Mouse (Mus musculus) adrenal gland, postnatal 14 days (tissue): Measurements from ENCODE around the gene Serpinb9. TPM values are rescaled to one million over a fixed set of nuclear protein-coding genes. Genes with fewer than 3 reads are reported as not detected.

Source experiments
- DNase-seq: peaks from one replicate; pipeline ENCODE4 v3.0.0; 2021; ENCODE audit warnings: mixed read lengths
- long read RNA-seq, 2 experiments: library from polyadenylated mRNA; stranded (forward); transcript quantifications; one replicate each; pipeline ENCODE4 v2.0.0; 2021
- total RNA-seq: library from RNA; stranded (reverse); gene quantifications from 2 replicates; pipeline ENCODE4 v1.2.3, GENCODE M21; 2021

The Serpinb9 gene
- 14.4 and 16.1 TPM in 2 replicates for total RNA-seq
- long read RNA-seq, experiment 1, transcript Serpinb9-201 (7 exons, 3,397 nt), result major isoform, 23 of 28 reads
- long read RNA-seq, experiment 1, partial matches to known transcripts, result 3 of 28 reads
- long read RNA-seq, experiment 1, other reads (novel, unspliced or antisense), result 2 of 28 reads
- long read RNA-seq, experiment 2, transcript Serpinb9-201 (7 exons, 3,397 nt), result major isoform, 11 of 14 reads
- long read RNA-seq, experiment 2, partial matches to known transcripts, result 0 of 14 reads
- long read RNA-seq, experiment 2, other reads (novel, unspliced or antisense), result 3 of 14 reads

DNA sequence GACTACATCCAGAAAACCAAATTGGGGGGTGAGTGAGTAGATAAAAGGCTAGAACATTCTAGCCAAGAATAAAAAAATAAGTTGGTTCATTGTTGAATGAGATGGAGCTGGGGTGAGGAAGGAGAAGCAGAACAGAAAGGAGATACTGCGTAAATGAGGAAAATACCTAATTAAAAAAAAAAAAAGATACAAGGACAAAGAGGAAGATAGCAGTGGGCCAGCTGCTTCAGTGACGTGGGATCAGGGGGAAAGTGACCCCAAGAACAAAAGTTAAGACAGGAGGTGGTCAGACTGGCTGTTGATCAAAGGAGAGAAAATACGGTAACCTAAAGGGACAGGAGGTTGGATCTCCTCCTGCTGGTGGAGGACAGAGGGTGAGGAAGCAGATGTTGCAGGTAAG lies at the start of gene Serpinb9:
Gene Serpinb9, plus strand, starts transcription at position 301 of the 400 bp plus-strand sequence.
- DNase-seq, result no peak

DNA sequence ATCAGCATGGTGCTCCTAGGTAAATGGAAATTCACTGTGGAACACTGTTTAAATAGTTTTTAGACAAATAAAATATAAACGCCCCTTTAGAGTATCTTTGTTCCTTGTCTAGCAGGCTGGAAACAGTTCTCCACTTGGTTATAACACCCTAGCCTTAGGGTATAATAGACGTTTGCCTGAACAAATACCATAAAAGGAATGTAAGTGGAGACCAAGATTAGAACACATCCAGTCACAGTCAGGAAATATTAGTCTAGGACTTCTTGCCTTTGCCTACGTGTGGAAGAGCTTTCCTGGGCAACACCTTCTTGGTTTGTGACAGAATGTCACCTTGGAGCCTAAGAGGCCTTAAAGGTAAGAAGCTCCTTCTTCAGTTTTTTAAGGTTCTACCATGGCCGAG lies 46.5 kb upstream of the Serpinb9 start:
- no peak for DNase-seq

DNA sequence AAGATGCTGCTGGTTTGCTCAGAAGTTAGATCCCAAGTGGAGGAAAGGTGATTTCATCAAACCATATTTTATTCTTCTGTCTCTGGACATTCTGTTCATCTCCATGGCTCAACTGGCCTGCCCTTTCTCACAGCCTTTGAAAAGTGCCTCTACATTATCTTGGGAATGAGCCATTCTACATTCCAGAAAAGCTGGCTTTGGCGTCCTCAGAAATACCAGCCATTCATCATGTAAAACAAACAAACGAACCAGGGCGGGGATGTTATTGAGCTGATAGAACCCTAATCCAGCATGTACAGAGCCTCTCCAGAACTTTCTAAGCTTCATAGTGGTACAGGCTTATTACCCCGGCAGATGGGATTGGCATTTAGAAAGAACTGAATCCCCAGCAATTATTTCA lies 45.1 kb upstream of the Serpinb9 start:
- peak; percentile 30 for DNase-seq

DNA sequence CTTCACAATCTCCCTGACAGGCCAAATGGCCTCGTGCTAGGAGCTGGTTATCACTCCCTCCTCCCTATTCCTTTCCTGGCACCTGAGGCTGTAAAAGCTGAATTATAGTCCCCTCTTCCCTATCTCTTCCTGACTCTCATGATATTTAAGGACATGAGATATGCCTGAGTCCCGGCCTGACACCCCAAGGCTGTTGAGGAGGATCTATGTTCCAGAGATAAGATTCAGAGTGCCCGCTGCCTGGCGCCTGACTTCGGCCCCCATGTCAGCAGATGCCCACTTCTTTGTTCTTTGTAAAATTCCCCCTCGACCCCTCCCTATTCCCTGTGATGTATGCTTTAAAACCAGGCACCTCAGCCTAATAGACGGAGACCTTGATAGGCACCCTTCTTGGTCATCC lies 44.5 kb upstream of the Serpinb9 start:
- peak; percentile 73 for DNase-seq

DNA sequence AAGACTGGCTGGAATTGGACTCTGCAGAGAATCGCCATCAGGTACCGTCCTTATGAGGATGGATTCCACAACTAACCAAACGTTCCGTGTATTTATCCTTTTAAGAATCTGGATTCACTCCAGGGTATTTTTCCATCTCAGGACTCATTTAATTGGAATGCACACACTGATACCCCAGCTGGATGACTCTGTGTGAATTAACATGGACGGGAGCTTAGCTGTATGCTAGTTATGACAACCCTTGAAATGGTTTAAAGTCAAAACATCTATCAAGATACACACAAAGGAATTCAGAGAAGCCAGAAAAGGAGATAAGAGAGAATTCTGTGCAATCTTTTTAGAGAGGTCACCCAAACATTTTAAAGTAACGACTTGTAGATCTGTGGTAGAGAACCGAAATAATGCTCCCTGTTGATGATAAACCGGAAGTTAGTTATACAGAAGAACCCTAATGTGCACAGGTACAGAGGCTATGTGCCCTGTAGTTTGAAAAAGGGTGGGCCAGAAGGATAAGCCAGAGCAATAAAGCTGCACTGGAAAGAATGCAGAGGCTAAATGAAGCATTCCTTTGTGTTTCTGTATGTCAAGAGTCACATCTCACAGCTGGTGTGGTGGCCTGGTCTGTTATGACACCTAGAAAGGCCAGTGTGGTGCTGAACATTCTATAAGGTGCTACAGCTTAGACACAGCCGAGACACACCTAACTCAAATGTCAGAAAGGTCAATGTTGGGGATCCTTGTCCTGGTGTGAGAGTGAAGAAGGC lies 38.9 kb upstream of the Serpinb9 start:
- no peak for DNase-seq

DNA sequence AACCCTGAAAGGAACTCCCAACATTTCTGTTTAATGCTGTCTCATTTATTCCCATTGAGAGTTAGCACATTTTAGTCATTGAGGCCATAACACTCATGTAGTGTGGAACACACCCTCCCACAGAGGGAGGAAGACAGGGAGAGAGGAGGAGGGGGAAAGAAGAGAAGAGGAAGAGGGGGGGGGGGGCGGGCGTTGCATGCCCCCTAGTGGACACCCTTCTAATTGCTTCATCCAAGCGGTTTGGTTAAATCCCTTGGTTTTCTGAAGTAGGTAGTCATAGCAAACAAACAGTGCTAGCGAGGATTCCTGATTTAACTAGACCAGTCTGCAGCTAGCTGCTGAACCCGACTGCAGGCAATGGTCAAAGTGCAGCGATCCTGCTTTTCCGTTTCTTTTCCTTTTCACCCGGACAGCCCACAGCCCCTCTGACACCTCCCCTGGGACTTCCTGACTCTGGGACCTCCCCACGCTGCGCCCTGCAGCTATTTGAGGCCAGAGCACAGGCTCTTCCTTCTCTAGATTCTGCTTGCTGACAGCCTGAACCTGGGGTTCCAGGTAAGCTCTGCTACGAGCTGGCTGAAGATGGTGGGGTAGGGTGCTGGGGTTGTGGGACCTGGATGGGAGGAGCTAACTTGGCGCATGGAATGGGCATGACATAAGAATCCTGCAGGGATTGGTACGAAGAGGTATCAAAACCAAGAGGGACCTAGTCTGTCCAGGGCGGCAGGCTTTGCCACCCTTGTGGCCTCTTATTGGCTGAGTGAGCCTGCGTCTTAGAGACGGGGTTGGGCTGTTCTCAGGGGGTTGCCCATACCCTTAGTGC lies 37.9 kb upstream of the Serpinb9 start, which contains the start of gene Serpinb6b:
Gene Serpinb6b, plus strand, starts transcription at position 221 of the 823 bp plus-strand sequence.
- DNase-seq, result peak; percentile 66

DNA sequence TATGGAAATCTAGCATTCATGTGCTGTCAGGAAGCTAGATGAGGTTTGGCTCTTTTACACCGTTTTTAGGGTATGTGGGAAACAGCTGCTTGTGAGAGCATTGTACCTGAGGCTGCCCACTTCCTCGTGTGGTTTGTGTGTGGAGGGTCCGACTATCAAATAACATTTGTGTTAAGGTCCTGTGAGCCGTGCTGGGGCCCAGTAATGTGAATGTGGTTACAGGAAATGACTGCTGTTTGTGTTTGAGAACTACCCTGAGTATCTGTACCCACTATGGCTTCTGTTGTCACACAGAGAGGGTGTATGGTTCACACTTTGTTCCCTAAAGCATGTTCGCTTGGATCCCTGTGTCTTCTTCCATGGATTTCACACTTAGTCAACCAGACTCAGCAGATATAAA lies 36.9 kb upstream of the Serpinb9 start:
- no peak for DNase-seq

DNA sequence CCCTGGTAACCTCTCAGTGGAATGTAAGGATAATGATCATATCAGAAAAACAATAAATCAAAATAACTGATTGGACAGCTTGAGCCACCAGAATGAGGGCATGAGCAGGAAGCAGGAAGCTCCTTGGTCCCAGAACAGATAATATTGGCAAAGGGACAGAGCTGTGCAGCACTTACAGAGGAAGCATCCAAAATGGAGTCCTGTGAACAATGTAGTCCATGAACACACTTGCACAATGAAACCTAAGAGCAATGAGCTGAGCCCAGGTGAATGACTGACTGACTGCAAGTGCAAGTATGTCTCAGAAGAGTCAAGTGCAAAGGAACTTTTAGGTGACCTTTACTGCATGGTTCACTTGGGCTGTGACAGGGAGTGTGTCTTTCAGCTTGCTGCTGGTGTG lies 35.8 kb upstream of the Serpinb9 start:
- no peak for DNase-seq

DNA sequence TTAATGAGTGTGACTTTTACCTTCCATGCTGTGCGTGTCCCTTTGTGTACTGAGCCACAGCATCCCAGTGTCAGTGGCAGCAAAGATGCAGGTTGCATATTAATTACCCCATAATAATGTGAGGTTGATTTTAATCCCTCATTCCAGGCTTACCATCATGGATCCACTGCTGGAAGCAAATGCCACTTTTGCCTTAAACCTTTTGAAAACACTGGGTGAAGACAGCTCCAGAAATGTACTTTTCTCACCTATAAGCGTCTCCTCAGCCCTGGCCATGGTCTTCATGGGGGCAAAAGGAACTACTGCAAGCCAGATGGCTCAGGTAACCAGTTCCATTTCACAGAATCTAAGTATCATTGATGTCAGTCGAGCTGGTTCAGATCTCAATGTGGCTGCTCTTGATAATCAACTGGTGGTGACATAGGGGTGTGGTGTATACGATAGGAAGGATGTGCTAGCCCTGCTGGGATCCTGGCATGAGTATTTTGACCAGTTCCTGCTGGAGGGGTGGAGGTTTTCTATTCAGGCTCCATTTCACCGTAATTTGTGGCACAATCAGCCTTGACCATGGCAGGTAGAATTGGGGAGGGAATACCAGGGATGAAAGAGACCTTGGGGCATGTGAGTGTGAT lies 34.6 kb upstream of the Serpinb9 start:
- DNase-seq, result no peak

DNA sequence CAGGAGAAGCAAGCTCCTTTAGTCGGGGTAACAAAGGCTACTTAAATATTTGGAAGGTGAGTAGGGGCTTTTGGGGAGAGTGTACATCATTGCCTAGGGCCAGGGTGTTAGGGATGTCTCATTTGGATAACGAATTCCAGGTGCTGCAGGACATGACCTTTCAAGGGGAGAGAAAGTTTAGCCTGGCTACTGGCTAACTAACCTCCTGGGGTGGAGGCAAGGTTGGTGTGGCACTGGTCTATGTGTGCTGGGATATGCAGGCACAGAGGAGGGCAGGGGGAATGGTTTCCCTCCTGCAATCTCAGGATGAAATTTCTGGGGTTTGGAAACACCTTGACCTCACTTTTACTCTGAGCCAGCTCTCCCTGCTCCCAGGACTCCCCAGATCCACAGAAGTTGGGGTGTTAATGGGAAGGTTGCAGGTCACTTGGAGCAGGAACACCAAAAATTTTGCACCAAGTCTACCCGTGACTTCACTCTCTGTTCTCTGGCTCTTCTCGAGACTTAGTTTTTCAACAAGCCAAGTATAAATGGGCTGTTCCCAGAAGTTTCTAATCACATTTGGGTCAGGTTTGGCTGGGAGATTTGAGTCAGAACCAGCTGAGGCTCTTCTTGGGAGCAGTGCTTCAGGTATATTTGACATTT lies 33.9 kb upstream of the Serpinb9 start:
- no peak for DNase-seq

DNA sequence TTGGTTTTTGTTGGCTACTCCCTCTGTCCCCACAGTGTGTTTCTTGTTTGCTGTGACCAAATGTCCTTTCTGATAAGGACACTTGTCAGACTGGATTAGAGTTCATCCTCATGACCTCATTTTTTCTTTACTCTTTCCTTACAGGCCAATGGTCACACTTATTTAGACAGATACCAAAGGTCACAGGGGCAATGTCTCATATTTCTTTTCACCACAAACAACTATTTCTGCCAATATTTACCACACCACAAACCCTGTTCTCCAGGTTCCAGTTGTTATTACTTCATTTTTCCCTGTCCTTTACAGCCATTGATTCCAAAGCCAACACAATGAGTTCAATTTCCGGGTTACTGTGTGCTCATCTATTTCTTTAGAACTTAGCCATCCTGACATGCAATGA lies 33.4 kb upstream of the Serpinb9 start:
- DNase-seq, result no peak

DNA sequence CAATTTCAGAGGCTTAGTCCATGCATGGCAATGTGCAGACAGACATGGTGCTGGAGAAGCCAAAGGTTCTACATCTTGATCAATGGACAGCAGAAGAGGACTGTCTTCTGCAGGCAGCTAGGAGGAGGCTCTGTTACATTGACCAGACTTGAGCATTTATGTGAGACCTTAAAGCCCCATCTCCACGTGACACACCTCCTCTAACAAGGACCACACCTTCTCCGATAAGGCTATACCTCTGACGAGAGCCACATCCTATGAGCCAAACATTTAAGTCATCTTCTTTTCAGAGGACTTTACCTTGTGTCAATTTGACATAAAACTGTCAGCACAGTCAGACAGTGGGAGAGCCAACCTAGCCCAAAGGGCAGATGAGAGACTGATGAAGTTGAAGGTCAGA lies 32.3 kb upstream of the Serpinb9 start:
- DNase-seq, result no peak

DNA sequence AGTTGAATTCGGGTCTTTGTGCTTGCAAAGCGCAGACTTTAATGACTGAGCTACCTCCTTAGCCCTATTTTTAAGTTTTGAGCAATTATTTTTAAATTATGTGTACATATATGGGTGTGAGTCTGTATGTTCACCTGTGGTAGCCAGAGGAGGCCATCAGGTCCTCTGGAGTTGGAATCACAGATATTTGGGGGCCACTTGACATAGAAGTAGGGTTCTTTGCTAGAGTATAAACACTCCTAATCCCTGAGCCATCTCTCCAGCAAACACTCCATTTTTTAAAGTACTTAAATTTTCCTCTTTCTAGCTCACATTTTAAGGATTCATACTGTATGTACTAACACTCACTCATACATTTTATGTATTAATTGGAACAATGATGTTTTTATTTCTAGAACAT lies 28.8 kb upstream of the Serpinb9 start:
- no peak for DNase-seq

DNA sequence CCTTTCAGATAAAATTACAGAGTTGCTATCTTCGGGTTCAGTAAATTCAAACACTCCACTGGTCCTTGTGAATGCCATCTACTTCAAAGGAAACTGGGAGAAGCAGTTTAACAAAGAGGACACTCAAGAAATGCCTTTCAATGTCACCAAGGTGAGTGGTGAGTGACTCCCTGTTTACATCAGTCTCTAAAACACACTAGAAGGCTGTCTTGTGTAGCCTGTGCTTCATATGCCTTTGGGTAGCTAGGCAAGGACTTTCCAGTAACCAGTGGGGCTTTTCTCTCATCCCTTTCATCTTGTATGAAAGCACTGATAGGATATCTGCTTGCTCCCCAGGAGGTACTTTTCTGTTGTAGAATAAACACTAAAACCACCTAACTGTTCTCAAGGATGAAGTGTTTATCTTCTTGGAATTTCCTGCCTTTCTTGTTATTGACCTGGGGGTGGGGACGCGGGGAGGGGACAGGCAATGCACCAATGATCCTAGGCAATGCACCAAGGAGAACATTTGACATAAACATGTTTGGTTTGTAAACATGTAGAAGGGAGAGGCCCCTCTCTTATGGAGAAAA lies 28.1 kb upstream of the Serpinb9 start:
- no peak for DNase-seq

DNA sequence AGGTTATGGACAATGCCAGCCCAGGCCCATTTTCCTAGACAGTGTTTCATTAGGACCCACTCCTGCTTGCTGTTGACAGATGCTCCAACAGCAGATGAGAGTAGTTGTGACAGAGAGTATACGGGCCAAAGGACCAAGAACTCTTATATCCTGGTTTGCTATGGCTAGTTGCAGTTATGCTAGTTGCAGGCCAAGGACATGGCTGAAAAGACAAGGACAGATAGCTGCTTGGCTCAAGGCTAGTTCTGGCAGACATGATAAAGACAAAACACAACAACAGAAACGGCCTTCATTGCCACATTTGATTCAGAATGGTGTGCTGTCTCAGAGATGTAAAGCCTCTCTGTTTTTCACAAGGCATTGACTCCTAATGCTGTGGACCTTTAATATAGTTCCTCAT lies 27.3 kb upstream of the Serpinb9 start:
- DNase-seq, result peak; percentile 56

DNA sequence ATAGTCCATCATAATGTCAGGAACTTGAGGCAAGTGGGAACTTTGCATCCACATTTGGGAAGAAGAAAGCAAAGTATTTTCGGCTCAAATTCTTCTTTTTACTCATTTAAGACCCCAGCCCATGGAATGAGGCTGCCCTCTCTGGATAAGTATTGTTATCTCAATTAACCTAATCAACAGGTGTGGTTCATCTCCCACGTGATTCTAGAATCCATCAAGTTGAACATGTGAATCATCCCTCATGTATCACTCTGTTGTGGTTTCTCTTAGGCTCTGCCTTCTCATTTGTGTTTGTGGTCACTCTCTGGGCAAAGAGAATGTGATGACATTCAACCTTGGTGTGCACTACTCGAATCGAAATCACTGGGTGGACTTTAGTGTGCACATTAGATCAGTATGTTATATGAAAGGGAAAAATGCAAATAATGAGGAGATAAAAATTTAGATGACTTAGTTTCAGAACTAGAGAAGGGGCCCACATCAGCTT lies 20.5 kb upstream of the Serpinb9 start:
- no peak for DNase-seq

DNA sequence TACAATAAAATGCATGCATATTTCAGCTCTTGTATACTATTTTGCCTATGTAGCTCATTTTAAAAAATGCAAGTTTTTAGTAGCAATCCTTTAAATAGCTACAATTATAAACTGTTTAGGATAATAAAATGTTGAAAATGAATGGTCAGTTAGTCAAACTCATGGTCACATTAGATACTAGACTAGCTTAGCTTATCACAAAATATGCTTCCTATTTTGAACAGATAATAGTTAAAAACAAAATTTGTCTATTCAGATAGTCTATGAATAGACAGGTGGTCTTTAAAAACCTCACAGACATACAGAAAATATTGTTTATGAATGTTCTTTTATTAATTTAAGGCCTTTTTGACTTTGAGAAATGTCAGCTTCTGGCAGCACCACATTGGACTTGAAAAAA lies 16.8 kb upstream of the Serpinb9 start:
- DNase-seq, result no peak

DNA sequence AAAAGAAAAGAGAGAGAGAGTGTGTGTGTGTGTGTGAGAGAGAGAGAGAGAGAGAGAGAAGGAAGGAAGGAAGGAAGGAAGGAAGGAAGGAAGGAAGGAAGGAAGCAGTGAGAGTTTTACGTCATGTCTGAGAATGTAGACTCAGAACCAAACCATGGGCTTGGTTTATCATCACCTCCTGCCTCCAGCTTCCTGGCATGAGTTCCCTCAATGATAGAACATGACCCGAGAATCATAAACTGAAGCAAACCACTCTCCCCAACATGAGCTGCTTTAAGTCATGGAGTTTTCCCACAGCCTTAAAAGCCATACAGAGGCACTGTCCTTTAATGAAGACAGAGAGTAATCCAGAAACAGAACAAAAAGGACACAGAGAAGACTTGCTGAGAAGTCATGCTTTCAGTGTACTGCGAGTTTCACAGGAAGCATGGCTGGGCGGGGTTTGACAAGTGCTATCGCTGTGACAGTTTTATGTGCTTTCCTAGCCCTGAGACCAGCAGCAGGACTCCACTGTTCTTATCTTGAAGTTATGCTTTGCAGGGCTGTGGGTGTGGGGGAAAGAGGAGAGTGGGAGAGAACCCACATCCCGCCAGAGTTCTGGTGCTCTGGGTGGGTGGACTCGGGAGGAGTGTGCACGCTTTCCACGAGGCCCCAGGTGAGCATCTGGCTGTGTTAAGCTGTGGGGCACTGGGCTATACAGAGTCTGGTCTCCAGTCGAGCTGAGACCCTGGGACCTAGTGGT lies 9.7 kb upstream of the Serpinb9 start:
- DNase-seq, result peak; percentile 53

DNA sequence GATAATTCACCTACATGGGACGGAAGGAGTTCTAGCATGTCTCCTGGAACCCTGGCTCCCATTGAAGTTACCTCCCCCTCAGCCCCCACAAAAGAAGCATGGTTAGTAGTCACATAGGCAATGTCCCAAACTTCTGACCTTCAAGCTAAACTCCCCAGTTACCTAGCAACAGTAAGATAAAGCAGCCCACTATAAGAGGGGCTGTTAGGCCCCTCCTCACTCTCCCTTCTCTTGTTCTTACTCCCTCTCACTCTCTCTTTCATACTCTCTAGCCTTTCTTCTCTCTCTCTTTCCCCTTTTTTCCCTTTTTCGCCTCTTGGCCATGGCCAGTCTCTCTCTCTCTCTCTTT lies 9.2 kb upstream of the Serpinb9 start:
- no peak for DNase-seq

DNA sequence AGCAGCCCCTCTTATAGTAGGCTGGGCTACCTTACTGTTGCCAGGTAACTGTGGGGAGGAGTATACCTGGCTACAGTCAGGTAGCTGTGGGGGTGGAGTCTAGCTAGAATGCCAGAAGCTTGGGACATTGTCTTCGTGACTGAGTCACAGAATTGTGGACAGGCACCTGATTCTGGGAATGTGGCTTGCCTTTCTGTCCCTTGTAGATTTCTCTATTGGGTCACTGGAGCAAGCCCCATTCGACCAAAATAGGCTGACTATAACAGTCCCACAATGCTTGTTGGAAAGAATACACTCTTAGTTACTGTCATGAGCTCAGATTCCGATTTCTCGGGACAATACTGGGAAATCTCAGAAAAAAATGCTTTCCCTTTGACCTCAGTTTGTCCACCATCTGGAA lies 8.0 kb upstream of the Serpinb9 start:
- no peak for DNase-seq

DNA sequence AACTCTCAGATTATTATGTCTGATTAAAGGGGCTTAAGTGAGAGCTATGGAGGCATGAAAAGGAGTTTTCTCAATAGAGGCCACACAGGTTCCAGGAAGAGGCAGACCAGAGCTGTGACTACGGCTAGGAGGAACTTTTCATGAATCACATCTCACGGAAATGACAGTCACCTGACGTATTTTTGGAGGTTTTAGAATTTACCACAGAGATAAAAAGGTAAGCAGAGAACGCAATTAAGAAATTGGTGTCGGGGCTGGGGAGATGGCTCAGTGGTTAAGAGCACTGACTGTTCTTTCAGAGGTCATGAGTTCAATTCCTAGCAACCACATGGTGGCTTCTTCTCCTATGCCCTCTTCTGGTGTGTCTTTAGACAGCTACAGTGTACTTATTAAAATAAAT lies 1.7 kb upstream of the Serpinb9 start:
- no peak for DNase-seq
